Mouse (Mus musculus) gastrocnemius, postnatal 4 days (tissue): ENCODE data around the gene Snap23. TPM values are rescaled to one million over a fixed set of nuclear protein-coding genes. Genes with fewer than 3 reads are reported as not detected.

Experiments used
- DNase-seq, 2 experiments: peaks; one replicate each; pipeline ENCODE4 v3.0.0; 2021 to 2022; ENCODE audit warnings: low spot score in 2 of 2, mixed read lengths in 2 of 2
- total RNA-seq, 2 experiments: library from RNA; stranded (reverse); gene quantifications; 2 replicates each; pipeline ENCODE4 v1.2.3; 2021

Gene Snap23
- total RNA-seq, 2 experiments from 2014 or later = 52.0 to 64.4 TPM

GRCm38 (mm10) chr2:120577799-120578198, 10.3 kb downstream of the Snap23 start:
- no peak for DNase-seq

DNA sequence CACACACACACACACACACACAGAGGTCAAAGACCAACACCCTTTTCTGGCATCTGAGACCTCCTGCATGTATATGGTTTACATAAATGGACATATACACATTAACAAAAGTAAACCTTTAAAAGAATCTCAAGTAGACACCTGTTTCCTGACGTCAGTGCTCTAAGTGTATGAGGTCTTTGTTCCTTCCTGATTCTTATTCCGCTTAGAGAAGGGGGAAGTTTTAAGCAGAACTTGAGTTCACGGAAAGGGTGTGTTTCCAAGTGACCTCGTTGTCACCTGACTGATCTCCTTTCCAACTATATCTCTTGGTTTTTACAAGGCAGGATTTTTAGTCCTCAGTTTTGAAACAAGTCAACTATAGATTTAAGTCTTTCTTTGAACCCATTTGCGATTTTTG, 10.8 kb downstream of the Snap23 start:
- DNase-seq = no peak

GRCm38 (mm10) chr2:120589759-120590158, 22.3 kb downstream of the Snap23 start:
- no peak for DNase-seq

DNA sequence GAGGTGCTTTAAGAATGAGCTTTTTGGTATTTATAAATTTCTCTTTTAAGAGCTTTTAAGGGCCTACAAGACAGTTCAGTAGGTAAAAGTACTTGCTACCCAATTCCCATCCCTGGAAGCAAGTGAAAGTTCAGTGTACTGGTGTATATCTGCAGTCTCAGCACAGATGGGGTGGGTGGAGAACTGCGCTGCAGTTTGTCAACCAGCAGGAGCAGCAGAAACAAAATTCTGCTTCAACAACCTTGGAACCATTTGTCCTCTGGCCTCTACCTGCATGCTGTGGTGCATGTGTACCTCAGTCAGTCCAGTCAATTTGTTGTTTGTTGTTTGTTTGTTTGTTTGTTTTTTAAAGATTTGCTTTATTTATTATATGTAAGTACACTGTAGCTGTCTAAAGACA, 24.8 kb downstream of the Snap23 start:
- no peak for DNase-seq

- DNase-seq = no peak
These were observed 30.3 kb downstream of the Snap23 start for GRCm38 (mm10) chr2:120597734-120598133.

DNA sequence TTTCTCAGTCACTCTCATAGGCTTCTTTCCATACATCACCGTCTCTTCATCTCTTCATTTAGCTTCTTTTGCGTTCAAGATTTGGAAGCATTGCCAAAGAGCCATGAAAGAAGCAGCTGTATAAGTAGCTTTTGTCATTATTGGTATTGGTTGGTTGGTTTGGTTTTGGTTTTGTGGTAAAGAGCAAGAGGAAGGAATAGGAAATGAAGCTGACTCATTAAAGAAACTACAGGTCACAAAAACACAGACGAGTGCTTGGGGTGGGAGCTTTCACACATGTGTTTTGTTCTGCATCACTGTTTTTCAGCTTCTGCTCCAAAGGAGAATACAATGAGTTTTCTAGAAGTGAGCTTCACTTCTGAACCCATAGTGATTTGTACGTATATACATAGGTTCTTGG, 32.0 kb downstream of the Snap23 start:
- no peak for DNase-seq

DNA sequence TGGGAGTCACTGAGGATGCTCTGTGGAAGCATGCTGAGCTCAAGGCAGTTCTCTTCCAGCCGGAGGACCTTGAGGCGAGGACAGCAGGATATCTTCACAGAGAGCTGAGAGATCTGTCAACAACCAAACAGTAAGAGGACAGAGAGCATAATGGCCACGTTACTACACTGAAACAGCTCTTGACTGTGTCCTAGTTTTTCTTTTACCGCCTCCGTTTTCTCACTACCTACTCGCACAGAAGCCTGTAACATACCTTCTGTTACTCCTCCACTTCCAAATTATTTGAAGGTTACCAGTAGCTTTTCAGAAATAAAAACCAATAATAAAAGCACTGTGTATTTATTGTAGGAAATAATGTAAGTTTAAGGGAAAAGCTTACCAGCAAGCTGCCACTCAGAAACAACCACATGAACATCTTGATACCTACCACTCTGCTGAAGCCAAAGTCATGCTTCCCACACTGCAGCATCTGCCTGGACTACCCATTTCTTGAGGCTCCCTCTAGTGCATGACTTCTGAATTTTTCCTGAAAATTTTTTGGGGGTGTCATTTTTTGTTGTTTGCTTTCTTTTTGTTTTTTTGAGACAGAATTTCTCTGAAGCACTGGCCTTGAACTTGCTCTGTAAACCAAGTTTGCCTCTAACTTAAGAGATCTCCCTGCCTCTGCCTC, 38.7 kb downstream of the Snap23 start:
- no peak for DNase-seq

GRCm38 (mm10) chr2:120608830-120609723, 41.6 kb downstream of the Snap23 start, which contains the start of the genes Haus2 and Lrrc57:
TSS of gene Haus2 (plus strand) at chr2:120609383.
TSS of gene Lrrc57 (minus strand) at chr2:120609520.
- peak; percentile 89 to 92 for DNase-seq

- no peak for DNase-seq
These were observed 49.0 kb downstream of the Snap23 start for GRCm38 (mm10) chr2:120616279-120617163.

DNA sequence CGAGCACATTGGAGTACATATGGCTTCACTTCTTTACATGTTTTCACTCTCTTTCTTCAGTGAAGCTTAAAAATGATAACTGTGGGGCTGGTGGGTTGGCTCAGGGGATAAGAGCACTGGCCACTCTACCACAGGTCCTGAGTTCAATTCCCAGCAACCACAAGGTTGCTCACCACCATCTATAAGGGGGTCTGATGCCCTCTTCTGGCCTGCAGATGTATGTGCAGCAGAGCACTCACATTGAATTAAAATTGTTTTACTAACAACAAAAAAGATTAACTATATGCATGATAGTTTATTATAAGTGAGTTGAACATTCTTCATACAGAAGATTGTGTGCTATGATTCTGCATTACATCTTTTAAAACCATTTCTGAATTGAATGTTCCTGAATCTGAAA, 52.1 kb downstream of the Snap23 start:
- no peak for DNase-seq

GRCm38 (mm10) chr2:120622920-120623319, 55.4 kb downstream of the Snap23 start:
- no peak for DNase-seq

- DNase-seq = no peak
These were observed 60.8 kb downstream of the Snap23 start for GRCm38 (mm10) chr2:120628076-120628865.

- DNase-seq = peak; percentile 95 to 98
These were observed 61.6 kb downstream of the Snap23 start, which contains the start of gene Stard9 for GRCm38 (mm10) chr2:120628886-120629735. TSS of gene Stard9 (plus strand) at chr2:120629121.

DNA sequence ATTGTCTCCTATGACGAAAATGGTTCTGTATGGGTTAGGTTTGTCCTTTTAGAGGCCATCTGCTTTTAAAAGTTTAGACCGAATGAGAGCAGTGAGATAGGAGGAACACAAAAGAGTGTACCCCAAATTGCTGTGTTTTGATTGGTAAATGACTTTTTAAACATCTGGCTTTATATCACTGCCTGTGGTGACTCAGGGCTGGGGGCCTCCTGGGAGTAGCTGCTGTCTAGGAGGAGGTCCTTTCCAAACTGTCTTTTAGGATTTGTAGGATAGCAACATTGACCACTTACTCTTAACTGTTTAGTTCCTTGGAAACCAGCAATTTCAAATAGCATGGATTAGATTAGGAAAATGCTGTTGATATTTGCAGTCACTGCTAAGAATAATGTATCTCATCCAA, 62.8 kb downstream of the Snap23 start:
- DNase-seq = peak in 1 of 2 experiments; percentile 42

DNA sequence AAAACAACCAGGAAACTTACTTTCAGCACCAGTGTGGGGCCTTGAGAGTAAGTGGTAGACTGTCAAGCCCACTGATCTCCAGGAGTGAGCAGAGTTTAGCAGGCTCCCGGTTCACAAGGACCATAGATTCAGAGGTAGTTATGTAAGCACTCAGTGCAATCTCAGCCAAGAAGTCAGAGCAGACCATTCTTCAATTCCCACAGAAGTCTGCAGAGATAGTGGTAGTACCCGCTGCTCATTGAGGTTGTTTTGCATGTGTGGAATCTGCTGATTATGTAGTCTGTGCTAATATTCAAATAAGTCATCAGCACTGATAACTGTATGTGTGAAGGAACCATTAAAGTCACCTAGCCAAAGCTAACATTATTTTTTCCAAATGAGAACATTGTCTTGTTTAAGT, 63.2 kb downstream of the Snap23 start:
- no peak for DNase-seq

DNA sequence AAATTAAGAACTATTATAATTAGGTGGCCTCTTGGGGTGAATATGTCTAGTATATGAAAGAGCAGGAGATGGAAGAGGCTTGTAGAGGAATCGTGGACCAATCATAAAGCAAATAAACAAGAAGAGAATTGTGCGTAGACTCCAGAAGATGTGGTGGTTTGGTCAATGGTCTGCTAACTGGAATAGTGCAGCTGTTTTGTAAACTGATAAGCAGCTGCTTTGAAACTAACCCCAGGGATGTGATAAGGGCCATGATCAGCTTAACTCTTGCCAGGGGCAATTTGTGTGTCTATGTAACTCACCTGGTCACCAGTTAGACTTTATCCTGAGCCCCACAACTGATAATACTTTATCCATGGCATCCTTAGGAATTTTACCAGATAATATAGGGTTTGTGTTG, 64.0 kb downstream of the Snap23 start:
- no peak for DNase-seq

GRCm38 (mm10) chr2:120631957-120632356, 64.5 kb downstream of the Snap23 start:
- DNase-seq = no peak

DNA sequence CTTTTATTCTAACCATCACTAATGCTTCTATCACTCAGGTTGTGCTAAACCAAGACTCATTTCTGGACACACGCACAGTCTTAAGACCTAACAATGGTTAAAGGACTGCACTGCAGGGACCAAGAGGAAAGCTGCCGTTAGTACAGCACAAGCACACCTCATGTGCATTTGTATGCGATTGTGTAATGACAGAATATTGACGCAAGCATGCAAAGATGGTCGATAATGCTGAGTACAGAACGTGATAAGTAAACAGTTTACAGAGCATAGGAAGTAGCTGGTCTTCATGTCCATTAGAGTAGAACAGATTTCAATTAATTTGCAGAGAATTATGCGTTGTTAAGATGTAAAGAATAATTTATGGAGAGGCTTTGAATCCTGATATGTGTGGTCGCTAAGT, 73.4 kb downstream of the Snap23 start:
- DNase-seq = no peak

DNA sequence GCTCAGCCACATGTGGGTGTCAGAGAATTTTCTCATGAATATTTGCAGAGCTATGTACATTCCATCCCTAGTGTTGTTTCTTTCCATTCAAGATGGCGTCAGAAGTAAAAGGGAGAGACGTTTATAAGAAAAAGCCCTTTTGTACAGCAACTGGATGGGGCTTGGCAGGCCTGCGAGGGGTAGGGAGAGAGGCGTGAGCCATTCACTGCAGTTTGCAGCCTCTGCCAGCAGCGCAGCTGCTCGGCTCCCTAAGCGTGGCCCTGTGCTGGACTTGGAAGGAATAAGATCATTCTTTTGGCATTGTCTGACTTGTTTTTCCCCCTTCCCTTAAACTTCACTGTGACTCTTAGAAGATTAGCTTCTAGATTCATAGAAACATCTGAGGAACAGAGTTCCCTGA, 76.4 kb downstream of the Snap23 start:
- peak; percentile 53 to 82 for DNase-seq
